Mouse (Mus musculus) mouse embryonic stem cell (cell line): ENCODE measurements around the gene Chn2.

Experiments
- in situ Hi-C, 2 experiments: fragments of 300-500 bp; cut with MboI; formaldehyde crosslinking; loops; 1 replicate in 1 of 2; 3 replicates in 1 of 2; pipeline ENCODE4 v1.14.3; 2019 to 2020; ENCODE audit warnings: low sequenced_read_pairs in 2 of 2, low pct_unique_long_range_greater_than_20kb in 1 of 2, mixed read lengths in 1 of 2; ENCODE audit not compliant: unreplicated experiment in 1 of 2

Gene Chn2

DNA sequence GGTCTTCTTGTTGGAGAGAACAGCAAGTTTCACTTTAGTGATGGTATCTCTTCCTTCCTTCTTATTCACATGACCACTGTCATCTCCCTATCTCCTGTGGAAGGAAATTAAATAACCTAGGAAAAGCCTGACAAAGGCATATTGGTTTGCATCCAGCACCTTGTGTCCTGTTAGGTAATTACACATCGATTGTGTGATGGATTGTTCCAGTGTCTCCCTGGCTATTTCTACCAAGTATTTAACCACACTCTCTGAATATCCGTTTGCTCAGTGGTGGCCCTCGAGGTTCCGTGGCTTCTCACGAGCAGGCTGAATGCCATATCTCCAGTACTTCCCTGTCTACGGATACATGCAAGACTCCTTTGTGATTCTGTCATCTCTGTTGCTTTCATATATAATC, 164.6 kb downstream of the Chn2 start:
- in situ Hi-C loops, result no loop called here

- in situ Hi-C loops, result no loop called here
Observed at GRCm38 (mm10) chr6:54204931-54205330, 165.6 kb downstream of the Chn2 start.

- in situ Hi-C loops, result no loop called here
Observed at GRCm38 (mm10) chr6:54205471-54205870, 166.1 kb downstream of the Chn2 start.

- in situ Hi-C loops, result no loop called here
Observed at GRCm38 (mm10) chr6:54206221-54206738, 166.9 kb downstream of the Chn2 start.

- in situ Hi-C loops, result no loop called here
Observed at GRCm38 (mm10) chr6:54208786-54209185, 169.4 kb downstream of the Chn2 start.

DNA sequence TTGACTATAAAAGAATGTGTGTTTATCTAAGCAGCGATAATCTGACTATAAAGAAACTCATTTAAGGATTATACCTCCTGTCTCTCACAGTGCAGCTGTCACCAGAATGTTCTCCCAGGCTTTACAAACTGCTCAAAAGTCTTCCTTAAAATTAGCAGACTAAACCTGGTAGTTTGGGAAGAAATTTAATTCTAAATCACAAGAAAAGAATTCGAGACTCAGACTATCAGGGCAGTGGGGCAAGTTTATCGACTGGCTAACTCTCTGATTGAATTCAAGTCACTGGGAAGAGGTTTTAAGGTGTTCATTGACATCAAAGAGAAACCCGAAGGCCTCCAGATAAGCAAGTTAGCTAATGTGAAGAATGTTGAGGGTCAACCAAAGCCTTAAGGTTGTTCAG, 171.6 kb downstream of the Chn2 start:
- in situ Hi-C loops, result no loop called here

DNA sequence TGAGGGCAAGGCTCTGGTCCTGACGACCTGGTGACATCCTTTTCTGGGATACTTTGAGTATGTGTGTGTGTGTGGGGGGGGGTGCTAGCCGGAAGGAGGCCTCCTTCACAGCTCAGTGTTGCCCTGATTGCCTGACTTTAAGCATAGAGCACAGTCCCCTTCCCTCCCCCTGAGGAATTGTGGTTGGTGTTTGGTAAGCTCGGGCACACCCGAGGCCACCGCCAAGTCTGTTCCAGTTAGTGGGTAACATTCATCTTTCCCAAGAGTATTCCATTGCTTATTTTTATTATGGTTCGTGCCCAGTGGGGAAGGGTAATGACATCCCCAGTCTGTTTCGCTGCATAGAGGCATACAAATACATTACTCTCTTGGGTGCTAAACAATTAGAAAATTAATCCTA, 172.6 kb downstream of the Chn2 start:
- in situ Hi-C loops, result no loop called here

DNA sequence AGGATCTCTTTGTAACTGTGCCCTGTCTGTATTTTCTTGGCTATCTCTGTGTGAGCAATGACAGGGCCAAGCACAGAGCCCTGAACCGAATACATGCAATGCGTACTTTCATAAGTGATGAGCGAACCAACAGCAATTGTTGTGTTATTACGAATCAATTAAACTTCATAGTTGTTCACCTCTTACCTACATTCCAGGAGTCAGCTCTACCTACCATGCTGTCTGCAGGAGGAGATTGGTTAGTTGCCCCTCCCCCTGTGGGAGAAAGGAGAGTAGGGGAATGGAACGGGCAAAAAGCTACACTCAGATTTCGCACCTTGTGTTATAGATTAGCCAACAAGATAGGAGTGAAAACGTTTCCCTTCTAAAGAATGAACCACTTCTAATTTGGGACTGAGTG, 174.4 kb downstream of the Chn2 start:
- in situ Hi-C loops, result no loop called here

DNA sequence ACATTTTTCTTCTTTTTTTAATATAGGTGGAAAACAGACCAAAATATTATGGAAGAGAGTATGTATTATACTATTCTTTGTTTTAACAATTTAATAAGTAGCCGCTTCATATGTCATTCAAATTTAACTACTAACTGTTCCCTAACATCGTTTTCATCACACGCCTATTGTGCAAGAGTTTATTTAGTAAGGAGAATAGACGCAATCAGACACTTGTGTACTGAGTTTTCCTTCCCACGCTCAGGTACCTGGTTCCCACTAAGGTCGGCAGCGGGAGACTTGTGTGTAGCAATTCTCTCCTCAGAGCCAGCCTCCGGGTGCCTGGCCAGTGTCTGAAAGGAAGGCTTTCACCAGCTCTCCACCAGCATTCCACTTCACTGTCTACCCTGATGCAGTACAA, 176.3 kb downstream of the Chn2 start:
- in situ Hi-C loops, result no loop called here

DNA sequence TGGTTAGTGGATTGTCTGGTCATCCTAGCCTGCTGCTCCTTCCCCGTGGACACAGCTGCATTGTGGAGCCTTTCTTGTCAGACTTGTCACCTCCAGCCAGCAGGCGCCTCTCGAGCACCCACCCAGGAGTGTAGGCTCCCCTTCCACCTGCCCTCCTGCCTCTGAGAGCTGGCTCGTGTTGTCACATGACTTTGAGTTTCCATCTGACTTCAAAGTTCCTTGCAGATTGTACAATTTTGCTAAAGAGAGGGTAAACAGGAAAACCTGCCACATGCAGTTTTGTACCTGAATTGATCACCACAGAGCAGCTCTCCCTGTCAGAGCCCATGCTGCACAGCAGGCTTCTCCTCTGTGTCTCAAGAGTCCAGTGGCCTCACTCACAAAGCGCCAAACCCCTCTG, 177.2 kb downstream of the Chn2 start:
- in situ Hi-C loops, result no loop called here

GRCm38 (mm10) chr6:54220124-54220523, 180.8 kb downstream of the Chn2 start:
- in situ Hi-C loops, result loop anchor here (10.0 kb wide), 3 partner anchors 185 to 445 kb away; partner anchors contain the start of gene Chn2 (in 2 of the 2)

DNA sequence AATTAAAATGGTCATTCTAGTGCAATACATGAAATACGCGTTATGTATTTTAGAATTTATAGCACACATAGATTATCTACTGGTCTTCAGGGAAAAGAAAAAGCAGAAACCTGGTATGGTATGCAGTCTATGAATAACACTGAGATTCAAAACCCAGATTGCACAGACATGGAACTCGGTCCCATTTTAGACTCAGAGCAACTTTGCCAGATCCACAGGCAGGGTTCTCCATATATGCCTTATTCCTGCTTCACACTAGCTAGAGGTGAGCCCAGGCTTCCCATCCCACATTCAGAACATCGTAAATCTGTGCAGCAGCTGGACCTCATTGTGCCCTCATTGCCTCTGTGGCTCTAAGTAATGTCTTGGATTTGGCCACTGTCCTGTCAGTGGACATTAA, 184.2 kb downstream of the Chn2 start:
- in situ Hi-C loops, result loop anchor here (10.0 kb wide), 3 partner anchors 189 to 449 kb away; partner anchors contain the start of gene Chn2 (in 2 of the 2)

GRCm38 (mm10) chr6:54224325-54224724, 185.0 kb downstream of the Chn2 start:
- in situ Hi-C loops, result loop anchor here (10.0 kb wide), 3 partner anchors 190 to 450 kb away; partner anchors contain the start of gene Chn2 (in 2 of the 2)

DNA sequence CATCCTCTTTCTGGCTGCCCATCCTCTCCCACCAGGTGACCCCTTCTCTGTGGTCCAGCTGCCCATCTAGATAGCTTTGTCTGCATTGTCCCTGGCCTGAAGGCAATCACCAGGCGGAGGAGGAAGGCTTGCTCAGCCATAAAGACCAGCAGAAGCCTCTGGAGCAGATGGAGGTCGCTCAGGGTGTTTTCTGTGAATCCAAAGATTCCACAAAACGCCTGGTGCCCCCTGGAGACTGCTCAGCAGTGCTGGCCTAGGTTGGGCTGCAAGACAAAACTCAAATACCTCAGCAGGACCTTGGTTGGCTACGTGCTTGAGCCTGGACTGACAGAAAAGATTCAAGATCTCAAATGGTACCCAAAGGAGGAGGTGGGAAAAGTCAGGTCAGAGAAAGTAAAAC, 186.0 kb downstream of the Chn2 start:
- in situ Hi-C loops, result loop anchor here (10.0 kb wide), 3 partner anchors 191 to 451 kb away; partner anchors contain the start of gene Chn2 (in 2 of the 2)

DNA sequence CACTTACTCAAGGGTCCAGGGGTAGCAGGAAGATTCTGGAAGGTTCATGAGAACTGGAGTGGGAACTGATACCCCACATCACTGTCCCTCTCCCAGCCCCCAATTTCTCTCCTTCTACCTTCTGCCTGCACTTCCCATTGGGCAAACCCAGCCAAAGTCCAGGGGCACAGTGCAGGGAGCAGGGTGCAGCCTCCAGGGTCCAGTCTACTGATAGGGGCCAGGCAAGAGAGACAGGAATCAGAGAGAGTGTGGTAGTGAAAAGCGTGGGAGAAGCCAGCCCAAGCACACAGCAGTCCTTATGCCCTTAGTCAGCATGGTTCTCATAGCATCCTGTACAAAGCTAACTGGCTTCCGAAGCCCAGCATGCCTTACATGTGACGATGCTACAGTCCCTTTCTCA, 187.7 kb downstream of the Chn2 start:
- in situ Hi-C loops, result loop anchor here (10.0 kb wide), 3 partner anchors 192 to 452 kb away; partner anchors contain the start of gene Chn2 (in 2 of the 2)

GRCm38 (mm10) chr6:54228421-54228820, 189.1 kb downstream of the Chn2 start:
- in situ Hi-C loops, result loop anchor here (10.0 kb wide), 3 partner anchors 194 to 454 kb away; partner anchors contain the start of gene Chn2 (in 2 of the 2)

DNA sequence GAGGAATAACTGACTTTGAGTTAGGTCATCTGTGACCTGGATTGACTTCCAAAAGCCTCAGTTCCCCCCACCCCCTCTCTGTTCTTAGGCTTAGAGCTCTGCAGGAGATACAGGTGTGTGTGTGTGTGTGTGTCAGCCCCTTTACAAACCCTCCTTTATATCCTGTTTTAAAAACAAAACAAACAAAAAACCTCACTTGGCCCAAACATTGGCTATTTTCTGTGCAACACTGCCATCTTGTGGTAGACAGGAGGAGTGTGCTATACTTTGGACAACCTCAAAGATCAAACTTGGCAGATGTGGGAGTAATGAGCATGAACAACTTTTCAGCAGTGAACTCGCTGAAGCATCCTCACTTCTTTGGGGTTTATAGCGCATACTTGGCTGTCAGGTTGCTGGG, 189.5 kb downstream of the Chn2 start:
- in situ Hi-C loops, result loop anchor here (10.0 kb wide), 3 partner anchors 194 to 454 kb away; partner anchors contain the start of gene Chn2 (in 2 of the 2)

DNA sequence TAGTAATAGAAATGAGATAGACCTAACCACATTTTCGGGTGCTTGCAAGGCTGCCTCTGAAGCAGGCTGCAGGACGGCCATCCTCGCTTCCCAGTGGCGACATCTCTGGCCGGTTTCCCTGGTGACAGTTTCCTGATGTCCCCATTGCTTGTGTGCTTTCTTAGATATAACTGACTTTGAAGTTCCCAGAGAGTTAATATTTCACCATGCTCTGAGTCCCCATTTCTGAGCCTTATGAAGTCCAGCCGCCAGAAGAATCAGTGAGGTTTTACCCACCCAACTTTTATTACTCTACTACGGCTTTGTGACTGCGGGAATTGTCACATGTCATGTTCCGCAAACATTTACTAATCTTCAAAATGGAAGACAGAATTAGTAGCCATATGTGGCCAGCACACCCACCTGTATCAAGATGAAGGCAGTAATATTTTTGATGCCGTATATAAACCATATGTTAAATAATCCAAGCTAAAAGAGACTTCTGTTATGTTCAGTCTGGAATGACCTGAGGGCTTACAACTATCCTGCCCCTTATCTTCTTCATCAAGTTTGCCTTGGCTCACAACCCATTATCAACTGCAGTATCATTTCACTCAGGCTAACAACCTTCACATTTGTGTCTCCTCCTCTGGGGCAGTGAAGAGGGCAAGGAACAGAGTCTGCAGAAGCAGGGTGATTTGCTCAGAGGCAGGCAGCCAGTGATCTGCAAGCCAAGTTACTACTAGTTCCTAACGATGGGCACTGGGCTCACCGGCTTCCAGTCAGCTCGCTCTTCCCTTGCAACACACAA, 192.6 kb downstream of the Chn2 start:
- in situ Hi-C loops, result loop anchor here in 1 of 2 experiments (5.0 kb wide), 1 partner anchor 455 kb away; no protein-coding TSS in a partner anchor

DNA sequence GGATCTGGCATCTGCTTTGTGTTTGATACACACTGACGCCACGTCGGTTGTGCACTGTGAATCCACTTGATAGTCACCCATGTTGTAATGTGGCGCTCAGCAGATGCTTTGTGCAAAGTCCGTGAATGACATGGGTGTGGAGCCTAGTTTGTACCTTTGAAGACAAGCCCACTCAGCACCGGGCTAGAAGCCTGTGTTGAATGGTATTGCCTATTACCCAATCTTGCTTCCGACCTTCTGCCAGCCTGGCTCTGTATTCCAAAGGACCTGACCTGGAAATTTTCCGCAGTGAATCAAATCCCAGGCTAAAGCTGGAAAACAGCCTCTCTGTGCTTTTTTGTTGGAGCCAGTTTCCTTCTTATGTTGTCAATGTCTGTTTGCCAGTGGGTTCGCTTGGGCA, 197.1 kb downstream of the Chn2 start:
- in situ Hi-C loops, result no loop called here

DNA sequence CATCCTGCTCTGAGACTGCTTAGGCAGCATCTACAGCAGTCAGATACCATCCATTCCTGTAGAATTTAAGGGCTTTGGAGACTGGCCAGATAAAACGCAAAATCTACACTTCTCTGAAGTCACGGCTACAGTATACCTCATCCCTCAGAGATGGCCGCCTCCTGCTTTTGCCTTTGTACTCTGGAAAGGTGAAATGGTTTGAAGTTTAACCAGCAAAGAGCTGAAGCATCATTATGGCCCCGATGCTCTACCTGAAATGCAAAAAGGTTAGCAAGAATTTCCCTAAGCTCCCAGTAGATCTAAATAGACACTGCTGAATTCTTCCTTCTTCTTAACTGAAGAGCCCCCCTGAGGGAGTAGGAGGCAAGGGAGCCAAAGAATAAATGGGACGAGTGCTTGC, 202.4 kb downstream of the Chn2 start:
- in situ Hi-C loops, result no loop called here
